Mouse (Mus musculus) neural tube, embryonic 14.5 days (tissue): ENCODE results near the gene Wapl. TPM values are rescaled to one million over a fixed set of nuclear protein-coding genes. Genes with fewer than 3 reads are reported as not detected.

ENCODE experiments used
- ATAC-seq: fragments of 200-750 bp; cut with Nextera tagmentation; 2 replicates; pipeline ENCODE4 v1.8.0; 2017; ENCODE audit warnings: low read depth, mild to moderate bottlenecking, moderate TSS enrichment, moderate library complexity
- H3K27ac ChIP-seq: fragments of 300-500 bp; sonication (generic); 2 replicates; pipeline ENCODE4 v1.5.1; 2014; ENCODE audit warnings: low read depth, mild to moderate bottlenecking, control low read depth, low read length, moderate library complexity, mixed read lengths
- H3K27me3 ChIP-seq: fragments of 300-500 bp; sonication (generic); 2 replicates; pipeline ENCODE4 v1.6.1; 2014; ENCODE audit warnings: low read length; ENCODE audit not compliant: control insufficient read depth, insufficient read depth
- H3K36me3 ChIP-seq: fragments of 300-500 bp; sonication (generic); 2 replicates; pipeline ENCODE4 v1.6.1; 2014; ENCODE audit warnings: low read length, mixed read lengths; ENCODE audit not compliant: control insufficient read depth, insufficient read depth
- H3K4me1 ChIP-seq: fragments of 300-500 bp; sonication (generic); 2 replicates; pipeline ENCODE4 v1.6.1; 2014; ENCODE audit warnings: low read length; ENCODE audit not compliant: control insufficient read depth, insufficient read depth
- H3K4me2 ChIP-seq: fragments of 300-500 bp; sonication (generic); 2 replicates; pipeline ENCODE4 v1.6.1; 2014; ENCODE audit warnings: mild to moderate bottlenecking, low read depth, low read length, control low read depth
- H3K4me3 ChIP-seq: fragments of 300-500 bp; sonication (generic); 2 replicates; pipeline ENCODE4 v1.5.1; 2014; ENCODE audit warnings: low read depth, low read length, control low read depth, mixed read lengths
- H3K9ac ChIP-seq: fragments of 300-500 bp; sonication (generic); replicated peaks from 2 replicates; pipeline ENCODE4 v1.6.1; 2014; ENCODE audit warnings: low read depth, mild to moderate bottlenecking, control low read depth, low read length, mixed read lengths
- H3K9me3 ChIP-seq: fragments of 300-500 bp; sonication (generic); 2 replicates; pipeline ENCODE4 v1.6.1; 2016; ENCODE audit warnings: low read length; ENCODE audit not compliant: control insufficient read depth
- WGBS: fragments of 180-500 bp; shearing (Covaris S2); extraction: QIAGEN DNeasy Blood & Tissue Kit; methylation state at CpG from one replicate; pipeline ENCODE4 v1.1.7; 2014; 5-methylcytosine and 5-hydroxymethylcytosine counted together
- polyA plus RNA-seq: library from polyadenylated mRNA; unstranded; fragments of >200 nt; fragmentation: Nextera tagmentation; extraction: Ambion mirVana; gene quantifications from 2 replicates; pipeline ENCODE4 v1.2.1, GENCODE M21; 2014

Gene Wapl
- polyA plus RNA-seq, 1 experiment from 2014 or later = 15.4 TPM

DNA sequence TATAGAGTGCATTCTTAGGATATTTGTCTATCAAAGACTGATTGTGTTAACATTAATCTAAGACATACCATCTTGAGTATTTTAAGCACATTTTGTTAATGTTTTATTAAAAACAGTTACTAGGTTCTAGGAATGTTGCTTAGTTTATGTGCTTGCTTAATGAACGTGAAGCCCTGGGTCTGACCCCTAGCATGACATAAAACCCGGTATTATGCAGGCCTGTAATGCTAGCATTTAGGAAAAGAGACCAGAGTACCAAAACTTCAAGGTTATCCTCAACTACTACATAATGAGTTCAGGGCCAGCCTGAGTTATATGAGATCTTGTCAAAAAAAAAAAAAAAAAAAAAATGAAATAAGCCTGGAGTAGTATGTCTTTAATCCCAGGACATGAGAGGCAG, 54.0 kb downstream of the Wapl start:
- Histone ChIP-seq H3K27me3 (no peaks in the 10 kb centered on the region), H3K4me2 (no peak overlapping the region), H3K36me3 (0 out of 2 replicates have a peak, but pooled peaks cover 2% of the 10 kb centered on the region), H3K27ac (no peak overlapping the region), H3K4me3 (no peak overlapping the region), H3K9me3 (no peaks in the 10 kb centered on the region), H3K9ac (no peak overlapping the region), H3K4me1 (no peaks in the 10 kb centered on the region)
- WGBS = 98% methylated on average over 2 of the region's 2 CpGs
- no peak for ATAC-seq

DNA sequence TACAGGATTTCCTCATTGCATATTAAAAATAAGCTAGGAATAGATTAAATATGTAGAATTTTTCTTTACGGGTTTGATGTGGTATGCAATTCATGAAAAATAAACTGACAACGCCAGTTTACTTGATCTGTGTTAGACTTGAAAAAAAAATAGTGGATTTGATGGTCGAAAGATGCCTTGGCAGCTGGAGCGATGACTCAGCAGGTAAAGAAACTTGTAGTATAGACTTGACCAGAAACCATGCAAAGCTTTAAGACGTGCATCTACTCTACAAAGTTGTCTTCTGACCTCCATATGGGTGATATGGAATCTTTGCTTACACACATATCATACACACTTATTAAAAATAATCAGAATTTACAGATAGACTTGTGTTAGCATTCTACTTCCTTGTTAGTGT, 61.7 kb downstream of the Wapl start:
- no peak overlapping the region for H3K4me2 ChIP-seq
- no peak overlapping the region for H3K27ac ChIP-seq
- no peaks in the 10 kb centered on the region for H3K27me3 ChIP-seq
- peaks cover 9% of the 10 kb centered on the region; the same call in 1 of the 2 replicates for H3K36me3 ChIP-seq
- no peaks in the 10 kb centered on the region for H3K4me1 ChIP-seq
- H3K4me3 ChIP-seq = no peak overlapping the region
- no peak overlapping the region for H3K9ac ChIP-seq
- 96% methylated on average over 5 of the region's 5 CpGs for WGBS
- no peaks in the 10 kb centered on the region for H3K9me3 ChIP-seq
- no peak for ATAC-seq

DNA sequence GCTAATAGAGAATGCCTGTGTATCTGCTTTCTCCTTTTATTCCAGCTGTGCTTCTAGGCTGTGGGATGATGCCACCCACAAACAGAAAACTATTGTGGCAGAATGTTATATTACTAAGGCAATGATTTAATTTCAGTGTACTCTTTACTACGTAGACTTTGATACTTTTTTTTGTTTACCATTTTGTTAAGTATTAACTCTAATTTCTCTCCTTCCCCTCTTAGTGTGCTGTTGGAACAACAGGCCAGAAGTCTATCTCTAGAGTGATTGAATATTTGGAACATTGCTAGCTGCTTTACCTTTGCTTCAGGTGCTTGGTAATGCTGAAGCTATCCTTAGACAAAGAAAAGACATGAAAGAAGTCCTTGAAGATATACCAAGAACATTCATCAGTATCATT, 71.7 kb downstream of the Wapl start:
- 97% methylated on average over 1 of the region's 1 CpGs for WGBS
- ATAC-seq = no peak
- Histone ChIP-seq H3K27ac (no peak overlapping the region), H3K4me2 (no peak overlapping the region), H3K27me3 (no peaks in the 10 kb centered on the region), H3K36me3 (peaks cover 5% of the 10 kb centered on the region; the same call in 1 of the 2 replicates), H3K4me1 (no peaks in the 10 kb centered on the region), H3K9me3 (no peaks in the 10 kb centered on the region), H3K9ac (no peak overlapping the region), H3K4me3 (no peak overlapping the region)

DNA sequence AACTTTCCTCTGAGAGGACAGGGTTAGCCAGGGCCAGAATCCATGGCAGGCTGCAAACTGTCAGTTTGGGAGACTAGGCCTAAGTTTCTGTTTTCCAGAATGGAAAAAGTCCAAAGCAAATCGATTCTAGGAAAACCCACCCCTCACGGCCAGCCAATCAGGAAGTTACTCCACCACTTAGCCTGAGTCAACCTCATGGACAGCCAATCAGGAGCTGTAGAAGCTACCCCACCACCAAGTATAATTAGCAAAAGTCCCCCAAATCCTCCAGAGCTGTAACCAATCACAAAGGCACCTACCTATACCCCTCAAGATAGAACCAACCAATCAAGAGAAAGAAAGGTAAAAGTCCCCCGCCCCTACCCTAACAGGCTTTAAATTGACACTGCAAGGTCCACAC, 82.0 kb downstream of the Wapl start:
- no peak overlapping the region for H3K4me3 ChIP-seq
- H3K27ac ChIP-seq = no peak overlapping the region
- H3K9ac ChIP-seq = no peak overlapping the region
- H3K9me3 ChIP-seq = no peaks in the 10 kb centered on the region
- no peak for ATAC-seq
- 0 out of 2 replicates have a peak, but pooled peaks cover 2% of the 10 kb centered on the region for H3K36me3 ChIP-seq
- WGBS = 84% methylated on average over 3 of the region's 3 CpGs
- H3K4me1 ChIP-seq = no peaks in the 10 kb centered on the region
- H3K27me3 ChIP-seq = no peaks in the 10 kb centered on the region
- no peak overlapping the region for H3K4me2 ChIP-seq

DNA sequence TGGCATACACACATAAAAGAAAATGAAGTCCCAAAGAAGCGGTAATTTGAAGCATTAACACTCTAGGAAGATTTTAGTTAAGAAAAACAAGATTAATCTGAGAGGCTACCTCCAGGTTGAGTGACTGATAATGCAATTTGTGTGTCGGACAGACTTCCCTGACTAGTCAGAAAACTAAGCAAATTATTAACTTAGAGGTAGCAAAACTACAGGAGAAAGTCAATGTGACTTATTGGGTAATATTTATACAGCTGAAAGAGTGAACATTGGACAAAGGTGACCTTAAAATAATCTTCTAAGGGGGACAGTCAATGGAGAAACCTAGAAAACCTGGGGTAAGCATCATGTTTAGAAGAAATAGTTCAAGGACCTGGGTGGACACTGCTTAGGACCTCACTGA, 86.2 kb downstream of the Wapl start:
- H3K9ac ChIP-seq = no peak overlapping the region
- H3K27ac ChIP-seq = no peak overlapping the region
- WGBS = 72% methylated on average over 2 of the region's 2 CpGs
- H3K36me3 ChIP-seq = no peaks in the 10 kb centered on the region
- H3K4me3 ChIP-seq = no peak overlapping the region
- ATAC-seq = no peak
- H3K9me3 ChIP-seq = no peaks in the 10 kb centered on the region
- H3K4me2 ChIP-seq = no peak overlapping the region
- H3K4me1 ChIP-seq = no peaks in the 10 kb centered on the region
- H3K27me3 ChIP-seq = no peaks in the 10 kb centered on the region

DNA sequence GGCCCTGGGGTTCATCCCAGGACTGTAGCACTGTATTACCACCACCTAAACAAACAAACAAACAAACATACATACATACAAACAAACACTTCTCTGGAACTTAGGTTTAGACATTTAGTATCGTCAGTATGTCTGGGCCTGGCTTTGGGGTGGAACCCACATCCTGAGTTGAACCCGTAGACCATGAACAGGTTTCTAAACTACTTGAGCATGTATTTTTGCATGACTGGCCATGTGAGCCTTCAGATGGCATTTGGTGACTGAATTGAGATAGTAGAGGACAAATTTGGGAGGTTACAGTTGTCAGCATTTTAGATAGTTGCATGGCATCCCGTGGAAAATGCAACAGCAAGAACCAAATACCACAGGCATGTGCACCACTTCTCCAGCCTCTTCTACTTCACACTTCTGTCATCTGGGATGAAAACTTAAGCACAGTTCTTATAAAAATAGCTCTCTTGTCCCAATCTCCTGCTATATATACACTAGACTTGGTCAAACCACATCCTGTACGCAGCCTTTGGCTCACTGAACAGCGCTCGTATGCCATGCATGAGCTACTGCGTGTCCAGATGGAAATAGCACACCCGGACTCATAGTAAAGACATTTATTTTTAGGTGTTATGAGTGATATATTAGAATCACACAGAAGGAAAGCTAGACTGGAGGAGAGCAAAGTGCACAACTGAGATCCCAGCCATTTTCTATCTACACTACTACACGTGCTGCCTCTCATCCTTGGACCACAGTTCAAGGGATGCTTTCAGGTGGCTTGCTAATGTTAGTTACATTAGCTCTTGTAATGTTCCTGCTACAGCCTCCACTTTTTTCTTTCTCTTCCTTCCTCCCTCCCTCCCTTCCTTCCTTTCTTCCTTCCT, 87.6 kb downstream of the Wapl start:
- no peak for ATAC-seq
- Histone ChIP-seq H3K4me3 (no peak overlapping the region), H3K27me3 (no peaks in the 10 kb centered on the region), H3K27ac (no peak overlapping the region), H3K4me2 (no peak overlapping the region), H3K36me3 (no peaks in the 10 kb centered on the region), H3K9ac (no peak overlapping the region), H3K4me1 (no peaks in the 10 kb centered on the region), H3K9me3 (no peaks in the 10 kb centered on the region)
- WGBS = 93% methylated on average over 9 of the region's 9 CpGs

DNA sequence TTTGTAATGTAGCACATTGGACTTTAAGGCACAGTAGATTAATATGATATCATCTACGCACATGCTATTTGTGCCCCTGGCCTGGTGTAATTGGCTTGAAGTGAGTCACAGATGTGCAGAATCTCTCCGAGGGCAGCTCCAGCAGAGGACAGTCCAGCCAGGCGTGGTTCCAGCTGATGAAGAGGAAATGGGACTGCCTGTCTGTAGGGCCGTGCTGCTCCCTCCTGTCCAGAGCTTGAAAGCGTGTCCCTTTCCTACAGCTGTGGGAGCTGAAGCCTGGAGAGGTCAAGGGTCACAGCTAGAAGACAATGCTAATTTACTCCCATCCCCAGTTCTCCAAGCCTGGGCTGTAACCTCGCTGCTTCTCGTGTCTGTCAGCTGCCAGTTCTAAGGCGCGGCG, 89.0 kb downstream of the Wapl start:
- H3K4me1 ChIP-seq = no peaks in the 10 kb centered on the region
- no peak overlapping the region for H3K4me2 ChIP-seq
- no peak overlapping the region for H3K27ac ChIP-seq
- H3K9me3 ChIP-seq = no peaks in the 10 kb centered on the region
- H3K36me3 ChIP-seq = no peaks in the 10 kb centered on the region
- no peak overlapping the region for H3K9ac ChIP-seq
- H3K27me3 ChIP-seq = no peaks in the 10 kb centered on the region
- no peak overlapping the region for H3K4me3 ChIP-seq
- WGBS = 50% methylated on average over 10 of the region's 10 CpGs
- ATAC-seq = no peak

DNA sequence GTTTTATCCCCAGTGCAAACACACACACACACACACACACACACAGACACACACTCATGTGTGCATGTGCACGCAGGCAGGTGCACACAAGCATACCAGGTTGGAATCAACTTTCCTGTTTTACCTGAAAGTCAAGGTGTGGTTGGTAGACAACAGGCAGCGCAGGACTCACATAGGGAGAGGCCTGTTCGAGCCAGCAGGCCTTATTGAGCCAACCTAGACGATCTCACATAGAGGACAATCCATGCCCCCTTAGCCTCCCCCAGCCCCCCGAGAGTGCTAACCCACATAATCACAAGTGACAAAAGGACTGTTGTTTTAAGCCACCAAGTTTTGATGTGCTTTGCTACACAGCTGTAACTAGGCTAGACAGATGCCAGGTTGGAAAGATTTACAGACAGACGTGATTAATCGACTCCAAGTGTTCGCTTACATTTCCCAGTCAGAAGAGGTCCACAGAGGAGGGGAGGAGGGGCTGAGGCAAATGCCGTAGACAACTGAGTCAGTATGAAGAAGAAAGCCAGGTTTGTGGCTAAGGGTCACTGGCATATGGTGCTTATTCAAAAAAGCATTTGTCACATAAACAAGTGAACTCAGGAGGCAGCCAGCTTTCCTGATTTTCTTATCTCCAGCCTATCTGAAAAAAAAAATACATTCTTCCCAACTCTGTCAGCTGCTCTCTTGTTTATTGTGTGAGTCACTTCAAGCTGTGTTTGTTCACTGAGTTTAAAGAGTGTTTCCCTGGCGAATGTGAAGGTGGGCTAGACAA, 90.2 kb downstream of the Wapl start:
- H3K36me3 ChIP-seq = no peaks in the 10 kb centered on the region
- H3K9ac ChIP-seq = no peak overlapping the region
- H3K9me3 ChIP-seq = no peaks in the 10 kb centered on the region
- H3K4me1 ChIP-seq = no peaks in the 10 kb centered on the region
- no peak for ATAC-seq
- no peak overlapping the region for H3K4me2 ChIP-seq
- WGBS = 51% methylated on average over 10 of the region's 10 CpGs
- no peak overlapping the region for H3K27ac ChIP-seq
- no peaks in the 10 kb centered on the region for H3K27me3 ChIP-seq
- H3K4me3 ChIP-seq = no peak overlapping the region

DNA sequence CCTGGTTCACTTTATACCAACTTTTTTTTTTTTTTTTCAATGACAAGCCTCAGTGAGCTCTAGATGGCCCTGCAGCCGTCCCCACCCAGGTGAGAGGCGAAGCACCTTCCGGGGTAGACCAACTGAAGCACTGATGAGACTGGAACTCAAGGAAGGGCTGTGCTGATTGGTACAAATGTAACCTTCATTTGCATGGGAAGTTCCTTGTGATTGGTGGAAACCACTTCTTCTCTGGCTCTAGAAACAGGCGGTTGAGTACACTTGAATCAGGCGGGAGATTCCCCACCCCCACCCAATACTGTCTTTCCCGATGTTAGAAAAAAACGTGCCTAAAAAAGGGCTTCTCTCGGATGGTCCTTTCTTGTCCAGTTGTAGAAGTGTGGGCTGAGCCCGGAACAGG, 91.2 kb downstream of the Wapl start:
- H3K27me3 ChIP-seq = no peaks in the 10 kb centered on the region
- no peak overlapping the region for H3K9ac ChIP-seq
- H3K4me1 ChIP-seq = no peaks in the 10 kb centered on the region
- H3K4me2 ChIP-seq = no peak overlapping the region
- H3K9me3 ChIP-seq = no peaks in the 10 kb centered on the region
- no peak for ATAC-seq
- no peak overlapping the region for H3K4me3 ChIP-seq
- H3K36me3 ChIP-seq = no peaks in the 10 kb centered on the region
- H3K27ac ChIP-seq = no peak overlapping the region
- WGBS = 90% methylated on average over 9 of the region's 9 CpGs
